Mouse (Mus musculus) hindbrain, embryonic 12.5 days (tissue): Measurements from ENCODE around the gene Bpifc. TPM values are rescaled to one million over a fixed set of nuclear protein-coding genes. Genes with fewer than 3 reads are reported as not detected.
A peak's percentile ranks its signal among the peaks of the same experiment; 100 is the strongest.
"Not testable (repeated sequence)": the region's sequence is repeated elsewhere in the genome, so short reads cannot be mapped to it uniquely, and the experiment has no call there.

Source experiments
- ATAC-seq: fragments of 200-750 bp; cut with Nextera tagmentation; 2 replicates; pipeline ENCODE4 v1.8.0; 2017; ENCODE audit warnings: moderate TSS enrichment; ENCODE audit not compliant: low FRiP score
- H3K27ac ChIP-seq: fragments of 300-500 bp; sonication (generic); 2 replicates; pipeline ENCODE4 v1.5.1; 2016; ENCODE audit warnings: mild to moderate bottlenecking
- H3K27me3 ChIP-seq: fragments of 300-500 bp; sonication (generic); 2 replicates; pipeline ENCODE4 v1.6.1; 2016; ENCODE audit warnings: mild to moderate bottlenecking
- H3K36me3 ChIP-seq: fragments of 300-500 bp; sonication (generic); 2 replicates; pipeline ENCODE4 v1.6.1; 2016; ENCODE audit warnings: mild to moderate bottlenecking
- H3K4me1 ChIP-seq: fragments of 300-500 bp; sonication (generic); 2 replicates; pipeline ENCODE4 v1.6.1; 2016
- H3K4me2 ChIP-seq: fragments of 300-500 bp; sonication (generic); replicated peaks from 2 replicates; pipeline ENCODE4 v1.6.1; 2016; ENCODE audit warnings: mild to moderate bottlenecking
- H3K4me3 ChIP-seq: fragments of 300-500 bp; sonication (generic); 2 replicates; pipeline ENCODE4 v1.5.1; 2016; ENCODE audit warnings: mild to moderate bottlenecking
- H3K9ac ChIP-seq: fragments of 300-500 bp; sonication (generic); 2 replicates; pipeline ENCODE4 v1.6.1; 2016; ENCODE audit warnings: mild to moderate bottlenecking, moderate library complexity
- H3K9me3 ChIP-seq: fragments of 300-500 bp; sonication (generic); replicated peaks from 2 replicates; pipeline ENCODE4 v1.6.1; 2016; ENCODE audit warnings: mild to moderate bottlenecking
- WGBS: fragments of 180-500 bp; shearing (Covaris S2); methylation state at CpG from one replicate; pipeline ENCODE4 v1.1.7; 2016; 5-methylcytosine and 5-hydroxymethylcytosine counted together
- polyA plus RNA-seq: library from polyadenylated mRNA; unstranded; fragments of >200 nt; fragmentation: Nextera tagmentation; extraction: Ambion mirVana; gene quantifications from 2 replicates; pipeline ENCODE4 v1.2.1, GENCODE M21; 2016

Bpifc gene
- polyA plus RNA-seq, 1 experiment from 2014 or later: not detected

- Histone ChIP-seq H3K4me3 (no peak overlapping the region), H3K9ac (no peak overlapping the region), H3K4me2 (no peak overlapping the region), H3K4me1 (no peaks in the 10 kb centered on the region; the same call in 1 of the 2 replicates), H3K9me3 (no peaks in the 10 kb centered on the region), H3K36me3 (0 out of 2 replicates have a peak, but pooled peaks cover 3% of the 10 kb centered on the region), H3K27me3 (no peaks in the 10 kb centered on the region), H3K27ac (no peak overlapping the region)
- 74% methylated on average over 3 of the region's 3 CpGs for WGBS
- no peak for ATAC-seq
Measured at GRCm38 (mm10) chr10:86032517-86032916, 20.8 kb upstream of the Bpifc start.

GRCm38 (mm10) chr10:86030743-86031142, 19.0 kb upstream of the Bpifc start:
- no peak for ATAC-seq
- WGBS: 92% methylated on average over 7 of the region's 7 CpGs

GRCm38 (mm10) chr10:86026807-86027206, 15.1 kb upstream of the Bpifc start:
- H3K4me2 ChIP-seq, H3K36me3 ChIP-seq, H3K27me3 ChIP-seq, H3K4me3 ChIP-seq, H3K9ac ChIP-seq, H3K9me3 ChIP-seq, H3K27ac ChIP-seq, ATAC-seq, H3K4me1 ChIP-seq: not testable (repeated sequence)
- WGBS: 75% methylated on average over 1 of the region's 1 CpGs

More at GRCm38 (mm10) chr10:86030743-86031142, 19.0 kb upstream of the Bpifc start:
- Histone ChIP-seq H3K9ac (no peak overlapping the region), H3K27me3 (no peaks in the 10 kb centered on the region), H3K9me3 (no peaks in the 10 kb centered on the region), H3K4me2 (no peak overlapping the region), H3K4me3 (no peak overlapping the region), H3K4me1 (no peaks in the 10 kb centered on the region; the same call in 1 of the 2 replicates), H3K27ac (no peak overlapping the region), H3K36me3 (0 out of 2 replicates have a peak, but pooled peaks cover 3% of the 10 kb centered on the region)

GRCm38 (mm10) chr10:86026354-86026753, 14.7 kb upstream of the Bpifc start:
- peaks cover 5% of the 10 kb centered on the region for H3K4me1 ChIP-seq
- no peak overlapping the region for H3K4me2 ChIP-seq
- H3K9ac ChIP-seq: no peak overlapping the region
- no peak overlapping the region for H3K27ac ChIP-seq
- WGBS: 88% methylated on average over 3 of the region's 3 CpGs
- no peaks in the 10 kb centered on the region for H3K9me3 ChIP-seq
- no peaks in the 10 kb centered on the region for H3K27me3 ChIP-seq
- no peak overlapping the region for H3K4me3 ChIP-seq
- H3K36me3 ChIP-seq: 0 out of 2 replicates have a peak, but pooled peaks cover 3% of the 10 kb centered on the region
- no peak for ATAC-seq

GRCm38 (mm10) chr10:86025906-86026305, 14.2 kb upstream of the Bpifc start:
- H3K4me1 ChIP-seq: peaks cover 6% of the 10 kb centered on the region
- ATAC-seq: no peak
- H3K9ac ChIP-seq: no peak overlapping the region
- WGBS: 92% methylated on average over 2 of the region's 2 CpGs
- no peaks in the 10 kb centered on the region for H3K9me3 ChIP-seq
- no peaks in the 10 kb centered on the region for H3K36me3 ChIP-seq
- no peaks in the 10 kb centered on the region for H3K27me3 ChIP-seq
- no peak overlapping the region for H3K4me3 ChIP-seq
- H3K27ac ChIP-seq: no peak overlapping the region
- H3K4me2 ChIP-seq: no peak overlapping the region

GRCm38 (mm10) chr10:86023149-86023548, 11.5 kb upstream of the Bpifc start:
- Histone ChIP-seq H3K9ac (no peak overlapping the region), H3K4me1 (peaks cover 6% of the 10 kb centered on the region), H3K9me3 (no peaks in the 10 kb centered on the region), H3K4me2 (peak overlapping the region; percentile 69; the same call in 1 of the 2 replicates), H3K27me3 (no peaks in the 10 kb centered on the region), H3K4me3 (no peak overlapping the region), H3K27ac (no peak overlapping the region), H3K36me3 (no peaks in the 10 kb centered on the region)
- ATAC-seq: no peak

GRCm38 (mm10) chr10:86022474-86022816, 10.8 kb upstream of the Bpifc start:
- Histone ChIP-seq H3K9ac (peak overlapping the region; percentile 76), H3K4me1 (peaks cover 6% of the 10 kb centered on the region), H3K27me3 (no peaks in the 10 kb centered on the region), H3K36me3 (no peaks in the 10 kb centered on the region), H3K4me3 (peak overlapping the region; percentile 82), H3K9me3 (no peaks in the 10 kb centered on the region), H3K27ac (no peak overlapping the region), H3K4me2 (peak overlapping the region; percentile 69)
- peak; percentile 32 for ATAC-seq
- WGBS: 9% methylated on average over 6 of the region's 6 CpGs

GRCm38 (mm10) chr10:86021749-86022473, 10.2 kb upstream of the Bpifc start, which contains the start of gene Fbxo7:
Gene Fbxo7, plus strand, starts transcription at chr10:86021972.
- H3K27me3 ChIP-seq: no peaks in the 10 kb centered on the region
- H3K27ac ChIP-seq: peak within 1 kb of the TSS; percentile 76
- H3K9me3 ChIP-seq: no peaks in the 10 kb centered on the region
- ATAC-seq: peak; percentile 96
- peaks cover 6% of the 10 kb centered on the region for H3K4me1 ChIP-seq
- under 1% methylated on average over 82 of the region's 82 CpGs for WGBS
- no peaks in the 10 kb centered on the region for H3K36me3 ChIP-seq
- peak within 1 kb of the TSS; percentile 76 for H3K9ac ChIP-seq
- H3K4me3 ChIP-seq: peak within 1 kb of the TSS; percentile 82
- peak within 1 kb of the TSS; percentile 69 for H3K4me2 ChIP-seq

GRCm38 (mm10) chr10:86021408-86021748, 9.7 kb upstream of the Bpifc start:
- H3K4me3 ChIP-seq: peak overlapping the region; percentile 82; the same call in 1 of the 2 replicates
- WGBS: 2% methylated on average over 3 of the region's 3 CpGs

GRCm38 (mm10) chr10:86018813-86019212, 7.1 kb upstream of the Bpifc start:
- no peaks in the 10 kb centered on the region for H3K27me3 ChIP-seq
- no peak overlapping the region for H3K4me2 ChIP-seq
- H3K9ac ChIP-seq: no peak overlapping the region
- 38% methylated on average over 5 of the region's 5 CpGs for WGBS
- ATAC-seq: no peak
- no peaks in the 10 kb centered on the region for H3K9me3 ChIP-seq
- no peak overlapping the region for H3K4me3 ChIP-seq
- no peak overlapping the region for H3K27ac ChIP-seq
- H3K36me3 ChIP-seq: no peaks in the 10 kb centered on the region
- peaks cover 6% of the 10 kb centered on the region for H3K4me1 ChIP-seq

More at GRCm38 (mm10) chr10:86021408-86021748, 9.7 kb upstream of the Bpifc start:
- Histone ChIP-seq H3K36me3 (no peaks in the 10 kb centered on the region), H3K9ac (no peak overlapping the region; the same call in 1 of the 2 replicates), H3K4me2 (peak overlapping the region; percentile 69), H3K27me3 (no peaks in the 10 kb centered on the region), H3K9me3 (no peaks in the 10 kb centered on the region), H3K4me1 (peaks cover 6% of the 10 kb centered on the region), H3K27ac (no peak overlapping the region)
- no peak; the same call in 1 of the 2 replicates for ATAC-seq

GRCm38 (mm10) chr10:86017781-86018180, 6.1 kb upstream of the Bpifc start:
- Histone ChIP-seq H3K36me3 (no peaks in the 10 kb centered on the region), H3K27me3 (no peaks in the 10 kb centered on the region), H3K4me2 (no peak overlapping the region), H3K27ac (no peak overlapping the region), H3K9me3 (no peaks in the 10 kb centered on the region), H3K4me3 (no peak overlapping the region), H3K9ac (no peak overlapping the region), H3K4me1 (peaks cover 6% of the 10 kb centered on the region)
- WGBS: 96% methylated on average over 7 of the region's 7 CpGs
- no peak for ATAC-seq

GRCm38 (mm10) chr10:86011172-86011571, 523 bp downstream of the Bpifc start:
- no peaks in the 10 kb centered on the region for H3K4me1 ChIP-seq
- no peak overlapping the region for H3K4me2 ChIP-seq
- no peak overlapping the region for H3K27ac ChIP-seq
- ATAC-seq: no peak
- no peak overlapping the region for H3K9ac ChIP-seq
- H3K27me3 ChIP-seq: no peaks in the 10 kb centered on the region
- no peaks in the 10 kb centered on the region for H3K9me3 ChIP-seq
- H3K4me3 ChIP-seq: no peak overlapping the region
- 86% methylated on average over 2 of the region's 2 CpGs for WGBS
- no peaks in the 10 kb centered on the region for H3K36me3 ChIP-seq

GRCm38 (mm10) chr10:86010636-86011035, 1.1 kb downstream of the Bpifc start:
- Histone ChIP-seq H3K36me3 (no peaks in the 10 kb centered on the region), H3K4me1 (no peaks in the 10 kb centered on the region), H3K27me3 (no peaks in the 10 kb centered on the region), H3K9ac (no peak overlapping the region), H3K4me2 (no peak overlapping the region), H3K4me3 (no peak overlapping the region), H3K27ac (no peak overlapping the region), H3K9me3 (no peaks in the 10 kb centered on the region)
- no peak for ATAC-seq
- 53% methylated on average over 6 of the region's 6 CpGs for WGBS
